Mouse (Mus musculus): Measurements from ENCODE around the gene Scd3.
"Not testable (repeated sequence)": the region's sequence is repeated elsewhere in the genome, so short reads cannot be mapped to it uniquely, and the experiment has no call there.

The Scd3 gene

GRCm38 (mm10) chr19:44231608-44232151 lies 28.6 kb downstream of the Scd3 start:
- DNase-seq (ENCODE audit: extremely low spot score, low read depth, low spot score): no peak

- no peak for DNase-seq (ENCODE audit: extremely low spot score, low read depth, low spot score)
Observed at GRCm38 (mm10) chr19:44237471-44238006, 34.5 kb downstream of the Scd3 start.

GRCm38 (mm10) chr19:44238906-44239305 lies 35.8 kb downstream of the Scd3 start:
- no peak for DNase-seq (ENCODE audit: extremely low spot score, low read depth, low spot score)

- DNase-seq (ENCODE audit: extremely low spot score, low read depth, low spot score): peak; percentile 60
Observed at GRCm38 (mm10) chr19:44245761-44246171, 42.7 kb downstream of the Scd3 start.

DNA sequence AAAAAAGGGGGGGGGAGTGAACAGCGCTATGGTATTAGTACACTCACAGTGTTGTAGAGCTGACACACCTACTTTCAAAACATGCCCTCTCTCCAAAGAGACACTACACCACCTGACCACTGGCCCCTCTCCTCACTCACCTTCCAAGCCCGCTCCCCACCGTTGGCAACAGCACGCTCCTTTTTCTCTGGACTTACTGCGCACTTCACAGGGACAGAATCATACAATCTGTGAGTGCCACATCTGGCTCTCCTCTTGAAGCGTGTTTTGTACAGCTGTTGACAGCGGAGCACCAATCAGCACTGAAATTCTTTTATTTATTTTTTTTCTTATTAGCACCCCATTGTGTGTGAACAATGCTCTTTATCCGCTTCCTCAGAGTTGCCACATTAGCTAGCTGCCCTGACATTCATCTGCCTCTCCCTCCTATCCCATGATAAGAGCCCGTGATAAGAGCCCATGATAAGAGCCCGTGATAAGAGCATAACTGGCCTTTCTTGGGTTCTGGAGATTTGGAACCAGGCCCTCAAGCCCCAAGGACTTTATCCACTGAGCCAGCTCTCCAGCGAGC lies 43.4 kb downstream of the Scd3 start:
- DNase-seq (ENCODE audit: extremely low spot score, low read depth, low spot score): no peak

- DNase-seq (ENCODE audit: extremely low spot score, low read depth, low spot score): no peak
Observed at GRCm38 (mm10) chr19:44247281-44248080, 44.4 kb downstream of the Scd3 start.

DNA sequence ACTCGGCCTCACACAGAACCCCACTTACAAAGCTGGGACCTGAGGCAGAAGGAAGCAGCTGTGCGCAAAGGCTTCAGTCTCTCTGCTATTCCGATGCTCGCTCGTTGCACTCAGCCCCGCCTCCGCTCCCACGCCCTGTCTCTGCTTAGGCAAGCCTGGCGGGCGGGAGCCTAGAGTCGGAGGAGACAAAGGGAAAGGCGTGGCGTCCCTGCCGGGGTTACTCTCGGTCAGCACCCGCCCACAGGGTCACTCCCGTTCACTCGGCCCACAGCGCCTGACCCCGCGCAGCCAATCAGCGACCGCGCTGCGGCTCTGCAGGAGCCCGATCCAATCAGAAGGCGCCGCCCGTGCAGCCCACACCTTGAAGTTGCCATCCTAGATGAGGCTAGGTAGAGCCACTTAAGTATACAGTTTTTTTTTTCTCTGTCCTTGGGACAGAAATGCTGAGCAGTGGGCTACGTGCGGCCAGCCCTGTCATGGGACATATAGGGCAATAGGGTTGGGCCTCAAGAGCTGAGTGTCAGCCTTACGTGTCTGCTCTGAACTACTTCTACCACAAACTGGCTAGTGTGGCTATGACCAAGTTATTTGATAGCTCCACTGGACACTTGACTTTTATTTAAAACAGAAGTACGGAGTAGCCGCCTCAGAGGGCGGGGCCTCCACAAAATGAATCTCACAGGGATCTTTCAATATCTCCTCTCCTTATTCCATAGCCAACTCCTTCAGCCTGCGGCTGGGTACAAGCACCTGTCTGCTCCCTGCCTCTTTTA lies 45.2 kb downstream of the Scd3 start:
- DNase-seq (ENCODE audit: extremely low spot score, low read depth, low spot score): peak; percentile 96

DNA sequence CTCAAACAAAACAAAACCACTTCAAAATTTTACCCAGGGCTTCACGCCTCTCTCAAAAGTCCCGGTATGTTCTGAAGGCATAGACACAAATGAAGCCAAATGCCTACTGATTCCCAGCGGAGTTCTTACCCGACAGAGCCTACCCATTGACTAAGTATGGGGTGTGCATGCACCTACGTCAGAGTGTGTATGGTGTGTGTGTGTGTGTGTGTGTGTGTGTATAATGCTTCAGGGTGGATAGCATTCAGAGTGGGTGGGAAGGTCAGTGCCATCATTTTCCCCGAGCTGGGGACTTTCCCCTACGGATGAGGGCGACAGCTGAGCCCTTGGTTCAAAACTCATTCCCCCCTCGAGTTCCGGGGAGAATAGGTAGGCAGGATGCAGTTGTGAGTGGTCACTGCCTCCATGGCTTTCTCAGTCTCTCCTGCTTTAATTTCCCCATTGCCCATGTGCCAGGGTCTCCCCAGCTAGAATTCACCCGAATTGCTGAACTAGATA lies 45.8 kb downstream of the Scd3 start:
- no peak for DNase-seq (ENCODE audit: extremely low spot score, low read depth, low spot score)

DNA sequence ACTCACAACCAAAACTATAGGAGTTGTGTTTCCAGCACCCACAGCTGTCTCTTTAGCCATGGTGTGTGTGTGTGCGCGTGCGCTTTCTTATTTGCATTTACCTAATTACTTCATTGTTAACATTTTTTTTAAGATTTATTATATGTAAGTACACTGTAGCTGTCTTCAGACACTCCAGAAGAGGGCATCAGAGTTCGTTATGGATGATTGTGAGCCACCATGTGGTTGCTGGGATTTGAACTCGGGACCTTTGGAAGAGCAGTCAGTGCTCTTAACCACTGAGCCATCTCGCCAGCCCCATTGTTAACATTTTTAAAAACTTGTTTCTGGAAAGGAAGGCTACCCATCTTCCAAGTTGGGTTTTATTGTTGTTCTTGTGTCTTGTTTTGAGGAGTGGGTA lies 48.1 kb downstream of the Scd3 start:
- DNase-seq (ENCODE audit: extremely low spot score, low read depth, low spot score): not testable (repeated sequence)

DNA sequence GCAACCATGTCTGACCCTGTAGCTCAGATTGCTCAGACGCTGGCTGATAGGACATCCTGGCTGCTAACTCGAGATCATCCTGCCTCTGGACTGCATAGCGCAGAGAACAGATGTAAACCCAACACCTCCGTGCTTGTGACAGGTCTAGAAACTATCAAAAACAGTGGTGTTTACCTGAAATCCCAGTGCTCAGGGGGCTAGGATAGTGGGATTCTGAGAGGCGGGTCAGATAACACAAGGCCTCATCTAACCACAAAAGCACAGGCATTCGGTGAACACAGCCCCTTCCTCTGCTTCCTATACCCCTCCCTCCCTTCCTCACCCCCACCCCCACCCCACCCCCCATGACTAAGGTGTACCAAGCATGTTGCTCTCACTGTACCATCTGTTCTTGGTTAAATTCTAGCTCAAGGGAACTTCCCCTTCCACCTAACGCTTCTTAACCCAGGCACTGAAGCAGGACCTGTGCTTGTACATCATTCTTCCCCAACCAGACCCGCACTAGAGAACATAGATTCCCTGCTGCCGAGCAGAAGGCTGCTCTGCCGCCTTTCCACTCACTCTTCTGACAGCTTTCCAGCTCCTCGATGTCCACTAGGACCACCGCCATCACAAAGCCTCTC lies 49.0 kb downstream of the Scd3 start:
- DNase-seq (ENCODE audit: extremely low spot score, low read depth, low spot score): no peak

DNA sequence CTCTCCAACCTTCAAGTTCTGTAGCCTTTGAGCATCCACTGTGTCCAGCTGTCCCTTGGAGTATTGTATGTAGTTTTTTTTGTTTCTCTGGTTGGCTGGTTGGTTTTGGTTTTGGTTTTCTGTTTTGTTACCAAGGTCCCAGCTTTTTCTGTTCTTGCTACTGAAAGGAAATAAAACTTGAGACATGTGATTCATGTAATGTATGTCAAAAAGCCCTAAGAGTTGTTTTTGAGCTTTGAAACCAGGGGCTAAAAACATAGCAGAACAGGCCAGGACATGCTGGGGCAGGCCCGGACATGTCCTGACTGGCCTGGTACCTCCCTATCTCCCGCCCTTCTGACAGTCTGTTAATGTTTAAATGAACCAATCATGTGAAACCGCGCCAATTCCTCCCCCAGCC lies 51.0 kb downstream of the Scd3 start:
- not testable (repeated sequence) for DNase-seq (ENCODE audit: extremely low spot score, low read depth, low spot score)

DNA sequence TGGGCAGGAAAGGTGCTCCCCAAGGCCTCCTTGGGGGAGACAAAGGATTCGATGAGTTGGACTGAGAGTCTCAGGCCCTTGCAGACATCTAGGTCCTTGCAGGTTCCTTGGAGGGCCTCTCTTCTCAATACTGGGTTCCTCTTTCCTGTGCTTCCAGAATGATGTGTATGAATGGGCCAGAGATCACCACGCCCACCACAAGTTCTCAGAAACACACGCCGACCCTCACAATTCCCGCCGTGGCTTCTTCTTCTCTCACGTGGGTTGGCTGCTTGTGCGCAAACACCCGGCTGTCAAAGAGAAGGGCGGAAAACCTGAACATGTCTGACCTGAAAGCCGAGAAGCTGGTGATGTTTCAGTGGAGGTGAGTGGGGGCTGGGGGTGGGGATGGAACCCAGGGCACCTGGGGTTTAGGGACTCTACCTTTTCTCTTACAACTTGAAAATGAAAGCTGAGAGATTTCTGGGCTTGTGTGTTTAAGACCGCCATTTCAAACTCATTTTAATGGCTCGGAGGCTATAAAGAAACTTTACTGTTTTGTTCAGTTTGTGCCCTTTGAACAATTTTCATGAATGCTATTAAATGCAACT lies 54.4 kb downstream of the Scd3 start:
- DNase-seq (ENCODE audit: extremely low spot score, low read depth, low spot score): no peak

DNA sequence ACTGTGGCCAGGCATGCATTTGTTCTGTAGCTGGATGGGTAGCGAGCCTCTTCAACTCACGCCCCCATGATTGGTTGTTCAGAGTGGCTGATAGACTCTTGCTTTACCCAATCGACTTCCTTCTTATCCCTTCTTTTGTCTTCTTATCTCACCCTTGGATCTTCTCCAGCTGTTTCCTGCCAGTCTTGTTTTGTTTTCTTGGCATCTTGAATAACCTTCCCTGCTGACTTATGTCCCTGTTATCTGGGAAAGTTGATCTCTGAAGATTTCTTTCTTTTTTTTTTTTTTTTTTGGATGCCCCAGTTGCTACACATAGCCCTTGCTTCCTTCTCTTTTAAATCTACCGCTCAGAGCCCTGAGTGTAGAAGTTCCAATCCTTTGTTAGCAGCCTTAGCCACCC lies 56.4 kb downstream of the Scd3 start:
- no peak for DNase-seq (ENCODE audit: extremely low spot score, low read depth, low spot score)

- no peak for DNase-seq (ENCODE audit: extremely low spot score, low read depth, low spot score)
Observed at GRCm38 (mm10) chr19:44260487-44260886, 57.4 kb downstream of the Scd3 start.

DNA sequence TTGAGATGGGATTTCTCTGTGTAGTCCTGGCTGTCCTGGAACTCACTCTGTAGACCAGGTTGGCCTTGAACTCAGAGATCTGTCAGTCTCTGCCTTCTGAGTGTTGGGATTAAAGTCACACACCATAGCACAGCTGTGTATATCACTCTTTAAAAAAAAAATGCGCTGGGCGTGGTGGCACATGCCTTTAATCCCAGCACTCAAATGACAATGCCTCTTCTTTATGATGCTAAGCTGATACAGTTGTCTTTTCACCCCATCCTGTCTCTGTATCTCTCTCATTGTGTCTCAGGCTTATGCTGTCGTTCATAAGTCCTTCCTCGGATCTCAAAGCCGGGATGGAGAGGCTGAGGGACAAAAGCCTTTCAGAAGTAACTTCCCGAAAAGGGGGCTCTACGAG lies 58.7 kb downstream of the Scd3 start:
- DNase-seq (ENCODE audit: extremely low spot score, low read depth, low spot score): no peak

DNA sequence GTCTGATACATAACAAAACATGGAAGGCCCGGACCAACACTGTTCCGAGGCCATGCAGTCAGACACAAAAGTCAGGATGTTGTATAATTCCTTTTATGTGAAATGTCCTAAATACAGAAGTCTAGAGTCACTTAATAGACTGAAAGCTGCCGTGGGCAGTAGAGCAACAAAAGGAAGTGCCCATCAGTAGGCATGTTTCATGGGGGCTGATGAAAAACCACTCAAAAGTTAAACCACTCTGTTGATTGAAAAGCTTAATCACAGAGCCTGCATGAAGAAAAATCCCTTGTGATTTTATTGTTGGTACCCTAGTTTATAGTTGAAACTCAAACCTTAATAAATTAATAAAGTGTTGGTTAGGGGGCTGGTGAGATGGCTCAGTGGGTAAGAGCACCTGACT lies 60.5 kb downstream of the Scd3 start:
- DNase-seq (ENCODE audit: extremely low spot score, low read depth, low spot score): no peak

- no peak for DNase-seq (ENCODE audit: extremely low spot score, low read depth, low spot score)
Observed at GRCm38 (mm10) chr19:44264226-44264625, 61.2 kb downstream of the Scd3 start.

DNA sequence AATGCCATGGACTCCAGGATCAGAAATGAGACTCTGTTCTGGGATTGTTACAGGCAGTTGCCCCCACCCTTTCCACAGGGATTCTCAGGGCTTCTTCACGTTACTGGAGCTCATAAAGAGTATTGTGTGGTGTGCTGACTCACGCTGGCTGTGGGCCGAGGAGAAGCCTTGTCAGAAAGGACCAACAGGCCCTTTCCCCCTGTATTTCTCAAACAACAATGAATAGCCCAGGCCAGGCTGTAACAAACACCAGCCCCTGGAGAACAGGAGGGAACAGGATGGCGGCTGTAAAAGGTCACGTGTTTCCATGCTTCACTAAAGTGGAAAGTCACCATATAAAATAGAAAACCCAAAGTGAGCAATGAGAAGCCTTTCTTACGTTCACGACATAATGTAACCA lies 62.2 kb downstream of the Scd3 start:
- no peak for DNase-seq (ENCODE audit: extremely low spot score, low read depth, low spot score)

- DNase-seq (ENCODE audit: extremely low spot score, low read depth, low spot score): no peak
Observed at GRCm38 (mm10) chr19:44265911-44266337, 62.9 kb downstream of the Scd3 start.

DNA sequence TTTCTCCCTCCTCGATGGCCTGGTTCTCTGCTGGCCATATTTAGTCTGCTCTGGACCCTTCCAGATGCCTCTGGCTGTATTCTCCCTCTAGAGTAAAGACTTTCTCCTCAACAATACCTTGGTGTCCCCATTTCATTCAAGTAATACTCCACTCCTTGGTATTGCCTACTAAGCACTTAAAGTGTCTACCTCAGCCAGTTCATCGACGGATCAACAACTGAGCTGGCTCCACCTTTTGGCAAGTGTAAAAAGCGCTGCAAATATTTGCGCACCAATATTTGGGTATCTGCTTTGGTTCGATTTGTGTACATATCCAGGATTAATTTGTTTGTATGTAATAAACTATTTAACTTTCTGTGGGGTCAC lies 63.4 kb downstream of the Scd3 start:
- DNase-seq (ENCODE audit: extremely low spot score, low read depth, low spot score): no peak

Data from hindlimb bud, embryonic 11.5 days (tissue).